Mouse (Mus musculus): ENCODE data around the gene Gm2696. TPM values are rescaled to one million over a fixed set of nuclear protein-coding genes. Genes with fewer than 3 reads are reported as not detected.
A peak's percentile ranks its signal among the peaks of the same experiment; 100 is the strongest.
"Not testable (repeated sequence)": the region's sequence is repeated elsewhere in the genome, so short reads cannot be mapped to it uniquely, and the experiment has no call there.

Gene Gm2696
- polyA plus RNA-seq, 1 experiment from 2014 or later, result not detected

- H3K27me3 ChIP-seq (ENCODE audit: control insufficient read depth, insufficient read depth, low read length), result no peaks in the 10 kb centered on the region
- H3K4me1 ChIP-seq (replicated peaks; ENCODE audit: control insufficient read depth, insufficient read depth), result no peaks in the 10 kb centered on the region
- no peak overlapping the region for H3K27ac ChIP-seq (replicated peaks)
- no peak overlapping the region for H3K4me3 ChIP-seq (ENCODE audit: low read depth, low read length)
- no peak for ATAC-seq (ENCODE audit: low FRiP score, low TSS enrichment)
- no peaks in the 10 kb centered on the region for H3K9me3 ChIP-seq (ENCODE audit: control insufficient read depth, low read length)
- WGBS, result 84% methylated on average over 2 of the region's 2 CpGs
- DNase-seq (ENCODE audit: low spot score), result no peak
- H3K36me3 ChIP-seq (ENCODE audit: control insufficient read depth, insufficient read depth, low read length), result no peaks in the 10 kb centered on the region
- TF ChIP-seq EP300 (optimal IDR thresholded peaks at IDR 0.05), result no peak
- no peak for TF ChIP-seq CTCF (IDR thresholded peaks at IDR 0.05; ENCODE audit: low read depth)
- H3K4me2 ChIP-seq (replicated peaks; ENCODE audit: low read depth), result no peak overlapping the region
- H3K9ac ChIP-seq (ENCODE audit: low read length), result no peak overlapping the region
These were observed 25.9 kb upstream of the Gm2696 start for GRCm38 (mm10) chr10:77788621-77789020.

GRCm38 (mm10) chr10:77794976-77795375, 19.5 kb upstream of the Gm2696 start, which contains the start of gene Gm9639:
TSS of gene Gm9639 (minus strand) at chr10:77795076.
- ATAC-seq (ENCODE audit: low FRiP score, low TSS enrichment) (no peak), DNase-seq (ENCODE audit: low spot score) (no peak)
- Histone ChIP-seq H3K9ac (ENCODE audit: low read length) (no peak within 1 kb of the TSS), H3K27ac (replicated peaks) (no peak within 1 kb of the TSS), H3K27me3 (ENCODE audit: control insufficient read depth, insufficient read depth, low read length) (no peaks in the 10 kb centered on the region), H3K36me3 (ENCODE audit: control insufficient read depth, insufficient read depth, low read length) (no peaks in the 10 kb centered on the region), H3K4me2 (replicated peaks; ENCODE audit: low read depth) (no peak within 1 kb of the TSS), H3K9me3 (ENCODE audit: control insufficient read depth, low read length) (no peaks in the 10 kb centered on the region), H3K4me3 (ENCODE audit: low read depth, low read length) (no peak within 1 kb of the TSS), H3K4me1 (replicated peaks; ENCODE audit: control insufficient read depth, insufficient read depth) (no peaks in the 10 kb centered on the region)
- TF ChIP-seq EP300 (optimal IDR thresholded peaks at IDR 0.05), result no peak
- TF ChIP-seq CTCF (IDR thresholded peaks at IDR 0.05; ENCODE audit: low read depth), result no peak
- WGBS, result 49% methylated on average over 2 of the region's 2 CpGs

GRCm38 (mm10) chr10:77797677-77798076, 16.8 kb upstream of the Gm2696 start:
- no peak for TF ChIP-seq CTCF (IDR thresholded peaks at IDR 0.05; ENCODE audit: low read depth)
- TF ChIP-seq EP300 (optimal IDR thresholded peaks at IDR 0.05), result no peak
- Histone ChIP-seq H3K4me3 (ENCODE audit: low read depth, low read length) (no peak overlapping the region), H3K9ac (ENCODE audit: low read length) (no peak overlapping the region), H3K4me1 (replicated peaks; ENCODE audit: control insufficient read depth, insufficient read depth) (no peaks in the 10 kb centered on the region), H3K9me3 (ENCODE audit: control insufficient read depth, low read length) (no peaks in the 10 kb centered on the region), H3K27ac (replicated peaks) (no peak overlapping the region), H3K4me2 (replicated peaks; ENCODE audit: low read depth) (no peak overlapping the region), H3K36me3 (ENCODE audit: control insufficient read depth, insufficient read depth, low read length) (no peaks in the 10 kb centered on the region), H3K27me3 (ENCODE audit: control insufficient read depth, insufficient read depth, low read length) (no peaks in the 10 kb centered on the region)
- DNase-seq (ENCODE audit: low spot score) (no peak), ATAC-seq (ENCODE audit: low FRiP score, low TSS enrichment) (no peak)
- WGBS, result 25% methylated on average over 3 of the region's 3 CpGs

GRCm38 (mm10) chr10:77798164-77798920, 16.1 kb upstream of the Gm2696 start:
- H3K9ac ChIP-seq (ENCODE audit: low read length); H3K36me3 ChIP-seq (ENCODE audit: control insufficient read depth, insufficient read depth, low read length); H3K9me3 ChIP-seq (ENCODE audit: control insufficient read depth, low read length); H3K4me3 ChIP-seq (ENCODE audit: low read depth, low read length); H3K4me2 ChIP-seq (replicated peaks; ENCODE audit: low read depth); H3K27me3 ChIP-seq (ENCODE audit: control insufficient read depth, insufficient read depth, low read length); H3K4me1 ChIP-seq (replicated peaks; ENCODE audit: control insufficient read depth, insufficient read depth); H3K27ac ChIP-seq (replicated peaks); ATAC-seq (ENCODE audit: low FRiP score, low TSS enrichment); DNase-seq (ENCODE audit: low spot score): not testable (repeated sequence)
- WGBS, result 60% methylated on average over 2 of the region's 3 CpGs

GRCm38 (mm10) chr10:77798921-77799508, 15.5 kb upstream of the Gm2696 start, which contains the start of gene Gm19668:
TSS of gene Gm19668 (minus strand) at chr10:77799133.
- ATAC-seq (ENCODE audit: low FRiP score, low TSS enrichment) (no peak), DNase-seq (ENCODE audit: low spot score) (no peak)
- Histone ChIP-seq H3K27ac (replicated peaks) (no peak within 1 kb of the TSS), H3K4me2 (replicated peaks; ENCODE audit: low read depth) (no peak within 1 kb of the TSS), H3K9ac (ENCODE audit: low read length) (no peak within 1 kb of the TSS), H3K4me1 (replicated peaks; ENCODE audit: control insufficient read depth, insufficient read depth) (no peaks in the 10 kb centered on the region), H3K27me3 (ENCODE audit: control insufficient read depth, insufficient read depth, low read length) (no peaks in the 10 kb centered on the region), H3K4me3 (ENCODE audit: low read depth, low read length) (no peak within 1 kb of the TSS), H3K9me3 (ENCODE audit: control insufficient read depth, low read length) (no peaks in the 10 kb centered on the region), H3K36me3 (ENCODE audit: control insufficient read depth, insufficient read depth, low read length) (no peaks in the 10 kb centered on the region)
- TF ChIP-seq CTCF (IDR thresholded peaks at IDR 0.05; ENCODE audit: low read depth) (no peak), EP300 (optimal IDR thresholded peaks at IDR 0.05) (no peak)
- 69% methylated on average over 8 of the region's 8 CpGs for WGBS

- WGBS, result 19% methylated on average over 3 of the region's 3 CpGs
- Histone ChIP-seq H3K9ac (ENCODE audit: low read length) (no peak overlapping the region), H3K27me3 (ENCODE audit: control insufficient read depth, insufficient read depth, low read length) (no peaks in the 10 kb centered on the region), H3K36me3 (ENCODE audit: control insufficient read depth, insufficient read depth, low read length) (no peaks in the 10 kb centered on the region), H3K4me2 (replicated peaks; ENCODE audit: low read depth) (no peak overlapping the region), H3K9me3 (ENCODE audit: control insufficient read depth, low read length) (no peaks in the 10 kb centered on the region), H3K27ac (replicated peaks) (no peak overlapping the region), H3K4me1 (replicated peaks; ENCODE audit: control insufficient read depth, insufficient read depth) (no peaks in the 10 kb centered on the region), H3K4me3 (ENCODE audit: low read depth, low read length) (no peak overlapping the region)
- TF ChIP-seq EP300 (optimal IDR thresholded peaks at IDR 0.05) (no peak), CTCF (IDR thresholded peaks at IDR 0.05; ENCODE audit: low read depth) (no peak)
- DNase-seq (ENCODE audit: low spot score) (no peak), ATAC-seq (ENCODE audit: low FRiP score, low TSS enrichment) (peak; percentile 73)
These were observed 10.4 kb upstream of the Gm2696 start for GRCm38 (mm10) chr10:77804095-77804494.

Data from stomach, postnatal 0 days (tissue).